Mouse (Mus musculus) ES-E14 (cell line): ENCODE measurements around the gene Npas2.

Source experiments
- CHD2 ChIP-seq: IDR thresholded peaks from 2 replicates; pipeline ENCODE4 v1.6.1; 2014; ENCODE audit warnings: mild to moderate bottlenecking, low read depth, low read length, inconsistent platforms
- MAFK ChIP-seq: IDR thresholded peaks from 2 replicates; pipeline ENCODE4 v1.6.1; 2014; ENCODE audit warnings: mild to moderate bottlenecking, low read depth, low read length, inconsistent platforms; ENCODE audit not compliant: insufficient read depth
- ZNF384 ChIP-seq: IDR thresholded peaks from 2 replicates; pipeline ENCODE4 v1.6.1; 2012; ENCODE audit warnings: low read depth, low read length, inconsistent platforms

- TF ChIP-seq ZNF384: no peak
- no peak for TF ChIP-seq CHD2
- no peak for TF ChIP-seq MAFK
Observed at GRCm38 (mm10) chr1:39394650-39395049, 201.1 kb downstream of the Npas2 start.
